Mouse (Mus musculus) lung, postnatal 10 days (tissue): ENCODE measurements around the gene Olfr9.
A peak's percentile ranks its signal among the peaks of the same experiment; 100 is the strongest.
"Not testable (repeated sequence)": the region's sequence is repeated elsewhere in the genome, so short reads cannot be mapped to it uniquely, and the experiment has no call there.

Experiments used
- DNase-seq: peaks from one replicate; pipeline ENCODE4 v3.0.0; 2021

The Olfr9 gene

DNA sequence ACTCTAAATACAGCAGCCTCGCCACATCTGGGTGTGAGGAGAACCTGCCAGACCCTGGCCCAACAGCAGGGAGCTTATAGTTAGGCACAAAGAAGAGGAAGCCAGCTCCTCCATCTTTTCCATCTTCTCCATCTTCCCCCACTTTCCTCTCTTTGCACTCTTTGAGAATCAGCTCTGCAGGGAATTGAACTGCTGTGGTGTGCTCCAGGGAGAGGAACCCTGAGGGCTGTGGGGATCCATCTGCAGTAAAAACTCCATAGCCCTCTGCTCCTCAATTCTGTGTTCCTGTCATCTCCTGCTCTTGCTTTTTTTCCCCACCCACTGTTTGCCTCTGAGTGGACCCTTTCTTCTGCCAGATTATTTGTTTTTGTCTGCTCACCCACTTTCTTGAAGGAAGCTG, at the start of gene Olfr9:
Olfr9 (plus strand) TSS at position 301 of the 400 bp plus-strand sequence.
- not testable (repeated sequence) for DNase-seq

- no peak for DNase-seq
Observed at GRCm38 (mm10) chr10:128940475-128941061, 48.7 kb upstream of the Olfr9 start.

DNA sequence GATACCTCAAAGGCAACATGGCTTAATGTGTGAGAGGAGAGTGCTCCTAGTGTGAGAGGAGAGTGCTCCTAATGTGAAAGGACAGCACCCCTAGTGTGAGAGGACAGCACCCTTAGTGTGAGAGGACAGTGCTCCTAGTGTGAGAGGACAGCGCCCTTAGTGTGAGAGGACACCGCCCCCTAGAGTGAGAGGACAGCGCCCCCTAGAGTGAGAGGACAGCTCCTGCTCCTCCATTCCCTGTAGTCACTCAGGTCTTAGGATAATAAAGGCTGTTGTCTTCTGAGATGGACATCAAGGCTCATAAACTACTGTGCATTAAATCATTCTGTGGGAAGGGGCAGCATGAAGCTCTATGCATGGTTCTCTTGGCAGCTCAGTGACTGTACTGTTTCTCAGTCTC, 43.6 kb upstream of the Olfr9 start:
- DNase-seq: peak; percentile 56

DNA sequence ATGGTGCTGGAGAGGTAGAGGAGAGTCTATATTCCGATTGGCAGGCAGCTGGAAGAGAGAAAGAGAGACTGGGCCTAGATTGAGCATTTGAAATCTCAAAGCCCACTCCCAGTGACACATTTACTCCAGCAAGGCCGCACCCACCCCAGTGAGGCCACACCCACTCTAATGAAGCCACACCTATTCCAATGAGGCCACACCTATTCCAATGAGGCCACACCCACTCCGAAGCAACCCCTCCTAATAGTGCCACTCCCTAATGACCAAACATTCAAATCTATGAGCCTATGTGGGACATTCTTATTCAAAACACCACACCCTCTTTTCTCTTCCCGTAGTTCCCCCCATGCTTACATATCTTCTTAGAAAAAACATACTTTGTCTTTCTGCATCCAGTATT, 41.7 kb upstream of the Olfr9 start:
- DNase-seq: no peak

GRCm38 (mm10) chr10:128950208-128950887, 38.9 kb upstream of the Olfr9 start:
- DNase-seq: no peak

DNA sequence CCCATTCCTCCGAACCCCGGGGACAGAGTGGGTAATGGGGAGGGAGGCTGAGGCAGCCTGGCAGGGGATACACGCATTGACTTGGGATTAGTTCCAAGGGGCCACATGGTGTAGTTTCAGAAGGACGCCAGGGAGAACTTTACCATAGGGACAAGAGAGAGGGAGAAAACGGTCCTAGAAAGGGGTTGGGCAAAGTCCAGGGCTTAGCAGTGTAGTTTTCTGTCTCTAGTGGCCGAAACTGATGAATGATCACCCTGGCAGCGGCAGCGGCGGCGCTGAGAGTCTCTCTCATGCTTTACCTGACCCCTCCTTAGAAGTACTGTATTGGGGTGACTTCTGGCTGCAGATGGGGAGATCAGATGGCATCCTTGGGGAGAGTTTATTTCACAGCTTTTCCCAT, 30.9 kb upstream of the Olfr9 start:
- DNase-seq: no peak

GRCm38 (mm10) chr10:128960142-128960541, 29.1 kb upstream of the Olfr9 start:
- DNase-seq: no peak

GRCm38 (mm10) chr10:128960590-128961584, 28.3 kb upstream of the Olfr9 start, which contains the start of gene Mettl7b:
Gene Mettl7b, minus strand, starts transcription at chr10:128960988.
- no peak for DNase-seq

- DNase-seq: no peak
Observed at GRCm38 (mm10) chr10:128964961-128965360, 24.3 kb upstream of the Olfr9 start.

DNA sequence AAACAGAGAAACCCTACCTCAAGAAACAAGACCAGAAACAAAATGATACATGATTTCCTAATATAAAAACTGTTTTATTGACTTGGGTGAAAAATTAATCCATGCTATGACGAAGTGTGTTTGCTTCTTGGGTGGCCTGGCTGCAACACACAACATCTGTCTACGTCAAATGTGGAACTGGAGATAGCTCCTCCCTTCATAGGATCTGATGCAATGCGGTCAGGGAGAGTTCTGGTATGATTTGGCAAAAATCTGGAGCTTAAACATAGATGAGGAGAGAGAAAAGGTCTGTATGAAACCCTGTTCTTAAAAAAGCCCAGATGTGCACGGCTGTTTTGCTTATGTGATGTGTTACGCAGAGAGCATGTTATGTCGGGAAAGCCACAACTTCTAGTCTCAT, 23.4 kb upstream of the Olfr9 start:
- no peak for DNase-seq

DNA sequence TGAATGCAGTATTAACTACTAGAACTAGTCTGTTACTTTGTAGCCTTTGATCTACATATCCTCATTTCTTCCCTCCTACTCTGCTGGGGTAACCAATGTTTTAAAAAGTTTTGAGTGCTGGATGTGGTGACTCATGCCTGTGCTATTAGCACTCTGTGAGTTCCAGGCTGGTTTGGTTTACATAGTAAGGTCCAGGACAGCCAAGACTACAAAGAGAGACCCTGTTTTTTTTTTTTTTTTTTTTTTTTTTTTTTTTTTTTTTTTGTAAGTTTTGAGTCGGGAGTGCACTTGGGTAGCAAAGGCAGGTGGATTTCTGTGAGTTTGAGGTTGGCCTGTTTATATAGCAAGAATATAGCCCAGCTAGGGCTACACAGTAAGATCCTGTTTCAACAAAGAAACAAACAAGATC, 20.9 kb upstream of the Olfr9 start:
- DNase-seq: peak; percentile 33

- DNase-seq: no peak
Observed at GRCm38 (mm10) chr10:128970740-128971250, 18.4 kb upstream of the Olfr9 start.

DNA sequence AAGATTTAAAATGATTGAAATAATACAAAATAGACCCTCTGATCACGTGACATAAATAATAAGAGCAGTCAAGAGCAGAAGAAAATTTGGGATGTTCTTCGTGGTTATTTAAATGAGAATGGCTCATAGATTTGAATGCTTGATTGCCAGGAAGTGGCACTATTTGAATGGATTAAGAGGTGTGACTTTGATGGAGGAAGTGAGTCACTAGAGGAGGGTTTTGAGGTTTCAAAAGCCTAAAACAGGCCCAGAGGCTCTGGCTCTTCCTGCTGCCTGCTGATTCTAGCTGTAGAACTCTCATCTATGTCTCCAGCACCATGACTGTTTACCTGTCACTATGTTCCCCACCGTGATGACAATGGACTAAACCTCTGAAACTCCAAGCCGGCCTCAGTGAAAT, 16.4 kb upstream of the Olfr9 start:
- no peak for DNase-seq

DNA sequence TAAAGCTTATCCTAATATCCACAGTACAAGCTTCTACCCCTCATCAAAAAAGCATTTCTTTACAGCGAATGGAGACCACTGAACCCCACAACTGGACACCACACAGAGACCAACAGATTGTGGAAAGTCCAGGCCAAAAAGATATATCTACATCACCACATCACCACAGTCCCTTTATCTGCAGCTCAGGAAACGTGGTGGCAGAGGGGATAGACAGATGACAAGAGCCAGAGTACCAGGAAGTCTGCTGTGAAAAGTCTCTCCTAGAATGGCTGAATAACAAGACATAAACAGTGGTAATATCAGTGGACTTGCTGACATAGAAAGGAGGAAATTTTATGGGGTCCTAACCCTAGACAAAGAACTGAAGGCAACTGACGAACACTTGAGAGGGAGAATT, 12.8 kb upstream of the Olfr9 start:
- DNase-seq: no peak

- DNase-seq: peak; percentile 70
Observed at GRCm38 (mm10) chr10:128977522-128978114, 11.6 kb upstream of the Olfr9 start.

GRCm38 (mm10) chr10:128980644-128981365, 8.4 kb upstream of the Olfr9 start:
- peak; percentile 13 for DNase-seq

- DNase-seq: not testable (repeated sequence)
Observed at GRCm38 (mm10) chr10:128990129-128990850, 1.1 kb downstream of the Olfr9 start.

- no peak for DNase-seq
Observed at GRCm38 (mm10) chr10:128990994-128991393, 1.8 kb downstream of the Olfr9 start.

- no peak for DNase-seq
Observed at GRCm38 (mm10) chr10:128995796-128996195, 6.6 kb downstream of the Olfr9 start.

- DNase-seq: no peak
Observed at GRCm38 (mm10) chr10:128996523-128997040, 7.4 kb downstream of the Olfr9 start.
